Mouse (Mus musculus): ENCODE data around the gene Thumpd3.

DNA sequence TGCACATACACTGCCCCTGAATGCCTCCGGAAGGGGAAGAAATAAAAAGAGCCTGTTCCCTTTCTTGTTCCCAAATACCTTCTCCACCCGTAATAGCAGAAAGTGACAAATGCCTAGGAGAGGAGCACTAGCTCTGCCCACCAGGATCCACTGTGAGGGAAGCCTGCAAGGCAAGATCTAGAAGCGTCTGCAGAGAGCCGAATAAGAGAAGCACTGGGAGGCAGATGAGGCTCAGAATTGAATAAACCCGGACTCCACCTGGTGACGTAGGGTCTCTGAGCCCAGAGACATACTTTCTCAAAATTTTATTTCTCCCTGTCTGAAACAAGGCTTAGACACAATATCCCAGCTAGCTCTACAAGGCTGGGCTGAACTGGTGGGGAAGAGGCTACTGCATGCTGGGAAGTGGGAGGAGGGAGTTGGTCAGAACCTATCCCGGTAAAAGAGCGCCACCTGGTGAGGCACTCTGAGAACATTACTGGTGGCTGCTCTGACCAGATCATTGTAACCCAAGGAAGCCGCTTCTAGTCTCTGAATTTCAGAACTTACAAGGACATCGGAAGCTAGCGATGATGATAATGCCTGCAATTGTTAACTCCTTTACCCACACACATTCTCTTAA lies 45.2 kb upstream of the Thumpd3 start:
- TF ChIP-seq CTCF (IDR thresholded peaks at IDR 0.05) = peak; percentile 94
- no peak for TF ChIP-seq EP300 (IDR thresholded peaks at IDR 0.05)

Measured in lung, postnatal 0 days (tissue).